Mouse (Mus musculus): ENCODE measurements around the gene Cdca7l. TPM values are rescaled to one million over a fixed set of nuclear protein-coding genes. Genes with fewer than 3 reads are reported as not detected.
"Not testable (repeated sequence)": the region's sequence is repeated elsewhere in the genome, so short reads cannot be mapped to it uniquely, and the experiment has no call there.

The Cdca7l gene
- total RNA-seq, 2 experiments from 2014 or later: 1.1 to 1.9 TPM

DNA sequence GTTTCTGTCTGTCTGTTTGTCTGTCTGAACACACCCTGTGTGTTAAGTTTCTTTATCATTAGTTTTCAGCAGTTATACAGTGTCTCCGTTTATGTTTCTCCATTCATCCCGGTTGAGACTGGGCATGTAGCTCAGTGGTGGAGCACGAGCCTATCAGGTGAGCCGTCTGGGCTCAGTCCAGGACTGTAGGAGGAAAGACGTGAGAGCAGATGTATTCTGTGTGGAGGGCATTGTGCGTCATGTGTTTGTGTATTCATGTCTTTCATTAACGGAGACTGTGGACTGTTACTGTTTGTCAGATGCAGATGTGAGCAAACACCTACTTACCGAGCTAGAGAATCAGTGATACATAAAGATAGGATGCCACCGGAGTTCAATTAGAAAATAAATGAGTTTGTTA is 52.9 kb downstream of the Cdca7l start:
- DNase-seq (ENCODE audit: extremely low spot score in 1 of 2, low spot score in 1 of 2): no peak

DNA sequence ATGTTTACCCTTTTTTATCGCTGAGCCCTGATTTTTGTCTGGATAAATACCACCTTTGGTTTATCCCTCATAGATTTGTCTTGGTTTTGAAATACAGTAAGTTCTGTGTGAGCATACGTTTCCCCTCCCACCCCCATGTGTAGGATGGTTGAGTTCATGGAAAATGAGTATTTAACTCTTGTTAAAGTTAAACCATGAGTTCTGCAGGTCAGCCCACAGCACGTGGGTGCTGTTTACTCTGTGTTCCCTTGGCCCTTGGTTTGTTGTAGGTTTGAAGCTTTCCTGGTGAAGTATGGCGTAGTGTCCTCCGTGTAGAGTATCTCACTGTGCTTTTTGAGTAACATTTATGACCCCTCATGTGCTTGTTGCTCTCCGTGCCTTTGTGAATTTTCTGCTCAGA is 53.8 kb downstream of the Cdca7l start:
- no peak for DNase-seq (ENCODE audit: extremely low spot score in 1 of 2, low spot score in 1 of 2)

DNA sequence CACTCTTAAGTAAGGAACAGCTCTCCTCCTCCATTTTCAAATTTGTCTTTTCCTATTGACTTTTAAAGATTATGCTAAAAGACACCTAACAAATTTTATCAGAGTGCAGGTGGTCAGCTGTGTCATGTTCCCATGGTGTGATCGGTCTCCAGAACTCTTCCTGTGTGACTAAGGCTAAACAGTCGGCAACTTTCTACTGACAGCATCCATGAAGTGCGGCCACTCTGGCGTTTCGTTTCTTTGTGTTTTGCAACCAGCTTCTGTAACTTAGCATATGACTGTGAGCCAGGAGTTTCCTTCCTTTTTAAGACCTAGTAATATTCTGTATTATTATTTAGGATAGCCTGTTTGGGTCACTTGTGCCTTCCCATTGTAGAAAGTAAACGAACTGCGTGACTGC is 56.8 kb downstream of the Cdca7l start:
- DNase-seq (ENCODE audit: extremely low spot score in 1 of 2, low spot score in 1 of 2): no peak

DNA sequence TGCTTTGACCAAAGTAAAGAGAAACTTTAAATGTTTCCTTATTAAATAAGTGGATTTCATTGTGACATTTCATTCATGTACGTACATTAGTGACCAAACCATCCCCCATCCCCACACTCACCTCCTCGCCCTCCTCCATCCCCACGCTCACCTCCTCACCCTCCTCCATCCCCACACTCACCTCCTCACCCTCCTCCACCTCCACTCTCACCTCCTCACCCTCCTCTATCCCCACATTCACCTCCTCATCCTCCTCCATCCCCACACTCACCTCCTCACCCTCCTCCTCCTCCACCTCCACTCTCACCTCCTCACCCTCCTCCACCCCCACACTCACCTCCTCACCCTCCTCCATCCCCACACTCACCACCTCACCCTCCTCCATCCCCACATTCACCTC is 57.2 kb downstream of the Cdca7l start:
- no peak for DNase-seq (ENCODE audit: extremely low spot score in 1 of 2, low spot score in 1 of 2)

DNA sequence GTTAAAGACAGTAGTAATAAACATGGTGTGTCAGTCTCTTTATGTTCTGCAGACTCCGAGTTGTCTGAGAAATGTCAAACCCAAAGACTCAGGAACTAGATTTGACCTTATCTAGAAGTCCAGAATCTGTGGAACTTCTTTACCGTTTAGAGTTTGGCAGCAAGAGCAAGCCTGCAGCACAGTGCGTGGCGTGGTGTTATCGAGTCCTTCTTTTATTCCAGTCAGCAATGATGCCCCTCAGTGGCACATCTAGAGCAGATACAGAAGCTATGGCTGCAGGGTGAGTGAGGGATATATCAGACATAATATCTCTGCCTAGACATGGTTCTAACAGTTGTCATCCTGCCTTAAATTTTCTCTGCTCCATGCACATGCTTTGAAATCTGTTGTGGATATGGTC is 58.6 kb downstream of the Cdca7l start:
- no peak for DNase-seq (ENCODE audit: extremely low spot score in 1 of 2, low spot score in 1 of 2)

DNA sequence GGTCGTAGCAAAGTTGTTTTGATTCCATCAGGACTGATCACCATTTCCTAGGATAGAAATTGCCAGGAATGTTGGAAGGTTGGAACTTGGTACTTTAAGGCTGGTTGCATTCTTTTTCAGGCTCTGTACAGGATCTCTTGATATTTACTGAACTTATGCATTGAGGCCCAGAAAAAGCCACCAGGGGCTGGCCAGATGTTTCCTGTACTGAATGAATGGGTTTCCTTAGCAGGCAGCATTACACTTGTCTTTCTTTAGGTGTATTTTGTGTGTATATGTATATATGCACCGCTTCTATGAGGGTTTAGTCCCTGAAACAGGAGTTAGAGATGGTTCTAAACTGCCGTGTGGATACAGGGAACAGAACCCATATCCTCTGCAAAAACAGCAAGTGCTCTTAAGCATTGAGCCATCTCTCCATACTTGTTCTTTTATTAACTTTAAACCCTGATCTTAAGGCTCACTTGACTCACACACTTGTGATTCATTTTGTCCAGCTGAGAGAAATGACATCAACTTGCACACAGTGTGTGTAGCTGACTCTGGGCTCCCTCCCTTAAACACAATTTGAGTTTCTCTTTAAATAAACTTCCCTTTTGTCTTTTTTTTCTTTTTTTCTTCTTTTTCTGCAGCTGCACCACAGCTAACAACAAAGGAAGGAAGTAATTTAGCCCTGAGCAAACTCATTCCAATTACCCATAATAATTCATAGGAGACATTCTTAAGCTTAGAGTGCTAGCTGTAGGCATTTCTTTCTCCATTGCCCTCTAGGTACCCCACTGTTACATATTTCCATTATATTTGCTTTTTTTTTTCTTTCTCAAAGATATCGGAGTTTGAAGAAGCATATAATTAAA is 63.8 kb downstream of the Cdca7l start:
- no peak for DNase-seq (ENCODE audit: extremely low spot score in 1 of 2, low spot score in 1 of 2)

DNA sequence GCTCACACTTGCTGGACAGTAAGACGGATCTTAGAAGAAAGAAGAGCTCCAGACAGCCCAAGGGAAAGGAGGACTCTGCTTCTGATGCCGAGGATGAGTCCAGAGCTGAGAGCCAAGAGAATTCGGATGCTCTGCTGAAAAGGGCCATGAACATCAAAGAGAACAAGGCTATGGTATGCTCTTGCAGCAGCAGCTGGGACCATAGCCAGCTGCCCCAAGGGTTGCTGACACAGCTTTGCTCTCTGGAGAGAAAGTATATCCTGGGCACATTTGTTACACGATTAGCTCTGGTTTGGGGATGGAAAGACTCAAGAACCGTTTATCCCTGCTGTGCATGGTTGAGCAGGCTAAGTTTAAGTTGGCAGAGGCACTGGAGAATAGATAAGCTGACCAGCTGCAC is 68.2 kb downstream of the Cdca7l start:
- no peak for DNase-seq (ENCODE audit: extremely low spot score in 1 of 2, low spot score in 1 of 2)

DNA sequence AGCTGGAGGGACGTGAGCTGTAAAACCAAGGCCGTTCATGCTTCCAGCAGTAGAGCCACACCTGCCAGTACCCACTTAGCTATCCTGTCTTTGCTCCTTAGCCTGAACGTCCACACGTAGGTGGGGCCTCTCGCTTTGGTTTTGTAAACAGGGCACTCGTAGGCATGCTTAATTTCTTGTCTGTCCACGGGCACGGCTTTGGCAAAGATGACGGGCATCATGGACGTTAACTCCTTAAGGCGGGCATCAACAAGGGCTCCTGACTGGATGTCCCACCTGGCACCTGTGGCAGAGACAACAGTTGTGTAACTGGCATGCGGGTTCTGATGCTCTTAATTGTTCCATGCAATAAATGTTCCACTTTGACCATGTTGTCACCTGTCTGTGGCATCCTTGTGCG is 74.3 kb downstream of the Cdca7l start:
- DNase-seq (ENCODE audit: extremely low spot score in 1 of 2, low spot score in 1 of 2): no peak

DNA sequence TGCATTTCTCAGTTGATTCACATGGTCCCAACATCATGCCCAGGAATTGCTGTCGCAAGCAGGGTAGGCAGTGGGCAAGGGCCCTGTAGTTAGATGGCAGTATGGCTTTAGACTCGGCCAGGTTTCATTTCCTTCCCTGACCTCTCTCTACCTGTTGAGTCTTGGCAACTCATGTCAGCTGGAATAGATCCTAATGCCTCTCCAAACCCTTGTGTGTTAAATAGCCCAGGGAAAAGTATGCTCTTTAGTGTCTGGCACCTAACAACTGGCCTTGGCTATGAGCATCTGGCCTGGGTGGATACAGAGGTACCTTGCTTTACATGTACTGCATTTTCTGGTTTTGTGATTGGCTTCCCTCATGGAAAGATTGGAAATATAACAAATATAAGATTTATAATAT is 80.5 kb downstream of the Cdca7l start:
- DNase-seq (ENCODE audit: extremely low spot score in 1 of 2, low spot score in 1 of 2): no peak

DNA sequence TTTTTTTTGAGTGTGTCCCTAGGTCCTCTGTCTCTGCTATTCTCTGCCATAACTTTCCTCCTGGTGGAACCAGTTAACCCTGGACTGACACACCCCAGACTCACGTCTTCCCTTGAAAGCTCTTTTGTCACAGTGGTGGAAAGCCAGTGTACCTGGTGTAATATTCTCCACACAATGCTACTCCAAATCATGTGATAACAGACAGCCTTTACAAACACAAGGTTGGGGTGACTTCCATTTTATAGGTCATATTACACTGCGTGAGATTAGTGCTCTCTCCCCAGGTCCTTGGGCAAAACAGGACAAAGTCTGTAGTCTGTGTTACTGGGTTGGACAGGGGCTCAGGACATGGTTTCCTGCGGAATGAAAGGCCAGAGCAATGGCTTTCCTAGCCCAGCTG is 83.3 kb downstream of the Cdca7l start:
- DNase-seq (ENCODE audit: extremely low spot score in 1 of 2, low spot score in 1 of 2): no peak

DNA sequence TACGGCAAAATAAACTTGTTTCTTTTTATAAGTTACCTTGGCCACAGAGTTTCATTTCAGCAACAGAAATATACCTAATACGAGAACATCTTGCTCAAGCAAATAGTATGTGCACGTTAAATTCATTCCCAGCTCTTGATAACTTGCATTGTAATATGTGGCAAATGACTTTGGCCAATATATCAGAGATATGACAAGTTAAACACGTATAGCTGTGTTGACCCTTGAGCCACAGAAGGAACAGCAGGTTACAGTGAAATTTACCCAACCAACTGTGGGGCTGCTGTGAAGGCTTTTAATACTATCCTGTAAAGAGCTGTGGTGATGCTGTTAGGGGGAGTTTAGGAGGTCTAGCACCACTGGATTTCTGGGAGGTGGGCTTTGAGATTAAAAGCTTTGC is 96.7 kb downstream of the Cdca7l start:
- DNase-seq (ENCODE audit: extremely low spot score in 1 of 2, low spot score in 1 of 2): not testable (repeated sequence)

DNA sequence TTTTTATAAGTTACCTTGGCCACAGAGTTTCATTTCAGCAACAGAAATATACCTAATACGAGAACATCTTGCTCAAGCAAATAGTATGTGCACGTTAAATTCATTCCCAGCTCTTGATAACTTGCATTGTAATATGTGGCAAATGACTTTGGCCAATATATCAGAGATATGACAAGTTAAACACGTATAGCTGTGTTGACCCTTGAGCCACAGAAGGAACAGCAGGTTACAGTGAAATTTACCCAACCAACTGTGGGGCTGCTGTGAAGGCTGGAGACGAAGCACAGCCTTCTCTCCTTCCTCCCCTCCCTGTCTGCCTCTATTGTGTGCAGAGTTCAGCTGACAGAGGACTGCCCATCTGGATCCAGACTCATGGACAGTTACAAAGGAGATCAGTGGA is 97.3 kb downstream of the Cdca7l start:
- DNase-seq (ENCODE audit: extremely low spot score in 1 of 2, low spot score in 1 of 2): not testable (repeated sequence)

DNA sequence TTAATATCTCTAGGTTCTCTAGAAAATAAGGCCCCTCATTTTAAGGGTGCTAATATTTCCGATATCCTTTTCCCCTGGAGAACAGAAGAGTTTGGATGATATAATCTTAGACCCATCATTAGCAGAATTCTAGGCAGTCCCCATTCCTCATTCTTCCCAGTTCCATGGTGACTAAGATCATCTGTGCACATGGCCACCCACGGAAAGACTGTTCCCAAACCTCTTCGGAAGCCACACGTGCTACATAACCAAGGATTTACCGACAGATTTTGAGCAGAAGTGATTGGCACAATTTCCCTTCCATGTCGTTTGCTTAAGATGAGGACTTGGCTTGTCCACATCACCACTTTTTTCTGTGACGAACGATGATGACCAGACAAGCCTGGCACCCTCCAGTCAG is 99.6 kb downstream of the Cdca7l start:
- no peak for DNase-seq (ENCODE audit: extremely low spot score in 1 of 2, low spot score in 1 of 2)

DNA sequence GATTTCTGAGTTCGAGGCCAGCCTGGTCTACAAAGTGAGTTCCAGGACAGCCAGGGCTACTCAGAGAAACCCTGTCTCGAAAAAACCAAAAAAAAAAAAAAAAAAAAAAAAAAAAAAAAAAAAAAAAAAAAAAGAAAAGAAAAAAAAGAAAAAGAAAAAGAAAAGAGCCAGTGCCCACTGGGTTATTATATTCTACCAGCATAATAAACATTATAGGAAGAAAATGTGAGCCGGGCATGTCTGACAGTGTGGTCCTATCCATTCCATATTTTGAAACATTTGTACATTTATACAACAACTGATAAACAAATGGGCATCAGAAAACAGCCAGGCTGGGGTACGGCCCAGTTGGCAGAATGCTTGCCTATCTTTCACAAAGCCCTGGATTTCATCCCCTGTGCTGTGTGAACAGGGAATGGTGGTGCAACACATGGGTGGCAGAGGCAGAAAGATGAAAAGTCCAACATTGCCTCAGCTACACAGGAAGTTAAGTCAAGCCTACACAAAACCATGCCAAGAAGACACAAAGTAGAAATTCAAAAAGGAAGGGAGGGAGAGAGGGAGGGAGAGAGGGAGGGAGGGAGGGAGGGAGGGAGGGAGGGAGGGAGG is 101.2 kb downstream of the Cdca7l start:
- not testable (repeated sequence) for DNase-seq (ENCODE audit: extremely low spot score in 1 of 2, low spot score in 1 of 2)

DNA sequence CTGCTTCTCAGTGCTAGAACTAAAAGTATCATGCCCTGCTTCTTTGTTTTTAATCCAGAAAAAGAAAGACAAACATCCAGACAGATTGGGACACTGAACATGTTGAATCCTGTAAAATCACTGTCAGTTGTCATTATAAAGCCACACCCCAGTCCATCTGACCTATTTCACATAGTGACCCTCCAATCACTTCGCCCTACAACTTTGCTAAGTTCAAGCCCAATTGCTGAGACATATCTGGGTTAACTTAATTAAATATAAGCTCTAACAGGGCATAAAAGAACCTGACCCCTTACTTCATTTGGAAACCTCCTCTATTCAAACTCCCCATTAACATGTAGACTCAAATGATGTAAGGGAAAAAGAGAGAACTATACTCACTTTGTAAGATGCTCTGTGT is 107.3 kb downstream of the Cdca7l start:
- DNase-seq (ENCODE audit: extremely low spot score in 1 of 2, low spot score in 1 of 2): no peak

DNA sequence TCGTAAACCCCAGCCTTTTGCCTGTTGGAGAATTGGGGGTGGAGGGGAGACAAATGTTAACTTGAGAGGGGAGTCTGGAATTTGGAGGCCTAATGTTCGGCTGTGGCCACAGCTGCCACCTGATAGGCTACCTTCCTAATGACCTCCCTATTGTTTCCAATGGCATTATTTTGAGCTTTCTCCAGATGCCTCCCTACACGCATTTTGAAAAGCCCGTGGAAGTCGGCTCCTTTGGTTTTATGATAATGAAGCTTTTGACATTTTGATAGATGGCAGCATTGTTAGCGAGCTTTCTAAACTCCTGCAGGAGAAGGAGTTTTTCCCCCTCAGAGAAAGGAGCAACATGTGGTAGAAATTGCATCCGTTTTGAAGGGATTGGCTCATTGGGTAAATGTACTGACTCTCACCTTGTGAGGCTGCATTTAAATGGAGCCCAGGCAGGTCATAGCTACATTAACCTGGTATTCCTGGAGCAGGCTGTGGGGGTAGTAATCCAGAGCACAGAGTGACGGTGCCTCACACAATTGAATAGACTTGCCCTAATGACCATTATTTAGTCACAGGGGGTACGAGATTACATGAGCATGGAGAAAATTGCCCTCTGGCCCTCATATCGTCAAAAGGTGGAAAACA is 110.6 kb downstream of the Cdca7l start:
- DNase-seq (ENCODE audit: extremely low spot score in 1 of 2, low spot score in 1 of 2): no peak

DNA sequence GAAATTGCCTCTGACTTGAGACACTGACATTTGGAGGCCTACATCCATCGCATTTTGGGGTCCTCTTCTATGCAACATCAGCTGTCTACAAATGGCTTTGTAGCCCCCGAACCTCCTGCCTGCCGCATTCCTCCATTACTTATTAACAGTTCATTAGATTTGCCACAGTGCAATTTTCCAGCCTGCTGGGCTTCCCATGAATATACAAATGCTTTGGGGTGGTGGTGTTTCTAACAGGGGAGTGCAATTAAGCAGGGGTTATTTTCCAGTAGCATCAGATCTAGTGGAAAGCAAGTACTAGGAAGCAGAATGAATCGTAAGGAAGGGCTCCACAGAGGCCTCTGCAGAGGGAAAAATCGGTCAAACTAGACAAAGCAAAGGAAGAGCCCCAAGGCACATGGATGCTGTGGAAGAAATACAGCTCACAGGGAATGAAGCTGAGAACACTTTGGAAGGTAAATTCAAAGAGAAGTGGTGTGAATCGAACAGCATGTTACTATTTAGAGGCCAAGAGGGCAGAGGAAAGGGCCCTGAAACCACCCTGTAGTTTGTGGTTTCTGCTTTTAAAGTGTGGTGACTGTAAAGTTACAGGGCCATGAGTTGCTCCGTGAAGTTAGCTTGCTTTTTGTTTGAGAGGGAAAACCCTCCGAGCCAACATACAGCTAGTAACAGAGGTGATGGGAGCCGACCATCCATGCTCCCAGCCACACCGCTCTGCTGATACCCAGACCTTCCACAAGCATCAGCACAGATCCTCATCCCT is 111.9 kb downstream of the Cdca7l start:
- DNase-seq (ENCODE audit: extremely low spot score in 1 of 2, low spot score in 1 of 2): no peak

All from layer of hippocampus, postnatal 25 days (tissue).